Mouse (Mus musculus): ENCODE results near the gene Mpv17l.
A peak's percentile ranks its signal among the peaks of the same experiment; 100 is the strongest.
"Not testable (repeated sequence)": the region's sequence is repeated elsewhere in the genome, so short reads cannot be mapped to it uniquely, and the experiment has no call there.

The Mpv17l gene

GRCm38 (mm10) chr16:13902888-13903483, at the start of gene Mpv17l, which contains the start of gene Pdxdc1:
Mpv17l (plus strand) TSS chr16:13903161.
Pdxdc1 (minus strand) TSS chr16:13903131.
- peak; percentile 98 for DNase-seq (ENCODE audit: low read depth, low spot score)

GRCm38 (mm10) chr16:13853886-13854285, 49.1 kb upstream of the Mpv17l start:
- no peak for DNase-seq (ENCODE audit: low read depth, low spot score)

GRCm38 (mm10) chr16:13866076-13866475, 36.9 kb upstream of the Mpv17l start:
- no peak for DNase-seq (ENCODE audit: low read depth, low spot score)

- DNase-seq (ENCODE audit: low read depth, low spot score), result no peak
Observed at GRCm38 (mm10) chr16:13866616-13867015, 36.3 kb upstream of the Mpv17l start.

GRCm38 (mm10) chr16:13867406-13867805, 35.6 kb upstream of the Mpv17l start:
- DNase-seq (ENCODE audit: low read depth, low spot score), result peak; percentile 87

- peak; percentile 37 for DNase-seq (ENCODE audit: low read depth, low spot score)
Observed at GRCm38 (mm10) chr16:13867910-13868514, 34.9 kb upstream of the Mpv17l start.

GRCm38 (mm10) chr16:13875483-13875882, 27.5 kb upstream of the Mpv17l start:
- peak; percentile 82 for DNase-seq (ENCODE audit: low read depth, low spot score)

- DNase-seq (ENCODE audit: low read depth, low spot score), result no peak
Observed at GRCm38 (mm10) chr16:13883094-13883774, 19.7 kb upstream of the Mpv17l start.

GRCm38 (mm10) chr16:13890449-13890848, 12.5 kb upstream of the Mpv17l start:
- DNase-seq (ENCODE audit: low read depth, low spot score), result no peak

GRCm38 (mm10) chr16:13892850-13893249, 10.1 kb upstream of the Mpv17l start:
- DNase-seq (ENCODE audit: low read depth, low spot score), result no peak

GRCm38 (mm10) chr16:13894097-13894496, 8.9 kb upstream of the Mpv17l start:
- no peak for DNase-seq (ENCODE audit: low read depth, low spot score)

- DNase-seq (ENCODE audit: low read depth, low spot score), result no peak
Observed at GRCm38 (mm10) chr16:13895740-13896139, 7.2 kb upstream of the Mpv17l start.

- no peak for DNase-seq (ENCODE audit: low read depth, low spot score)
Observed at GRCm38 (mm10) chr16:13896357-13896756, 6.6 kb upstream of the Mpv17l start.

- DNase-seq (ENCODE audit: low read depth, low spot score), result peak; percentile 14
Observed at GRCm38 (mm10) chr16:13898981-13899380, 4.0 kb upstream of the Mpv17l start.

GRCm38 (mm10) chr16:13902397-13902831, 547 bp upstream of the Mpv17l start:
- no peak for DNase-seq (ENCODE audit: low read depth, low spot score)

- peak; percentile 95 for DNase-seq (ENCODE audit: low read depth, low spot score)
Observed at GRCm38 (mm10) chr16:13903488-13903887, 527 bp downstream of the Mpv17l start.

- no peak for DNase-seq (ENCODE audit: low read depth, low spot score)
Observed at GRCm38 (mm10) chr16:13907297-13907696, 4.3 kb downstream of the Mpv17l start.

- DNase-seq (ENCODE audit: low read depth, low spot score), result no peak
Observed at GRCm38 (mm10) chr16:13920093-13920492, 17.1 kb downstream of the Mpv17l start.

GRCm38 (mm10) chr16:13921063-13921462, 18.1 kb downstream of the Mpv17l start:
- peak; percentile 30 for DNase-seq (ENCODE audit: low read depth, low spot score)

GRCm38 (mm10) chr16:13921781-13922180, 18.8 kb downstream of the Mpv17l start:
- no peak for DNase-seq (ENCODE audit: low read depth, low spot score)

- not testable (repeated sequence) for DNase-seq (ENCODE audit: low read depth, low spot score)
Observed at GRCm38 (mm10) chr16:13922499-13922898, 19.5 kb downstream of the Mpv17l start.

- not testable (repeated sequence) for DNase-seq (ENCODE audit: low read depth, low spot score)
Observed at GRCm38 (mm10) chr16:13922966-13923365, 20.0 kb downstream of the Mpv17l start.

Data from brain, adult 2 months (tissue).